Mouse (Mus musculus): ENCODE results near the gene Clec16a. TPM values are rescaled to one million over a fixed set of nuclear protein-coding genes. Genes with fewer than 3 reads are reported as not detected.

The Clec16a gene
- polyA plus RNA-seq, 1 experiment from 2014 or later: 31.0 TPM

DNA sequence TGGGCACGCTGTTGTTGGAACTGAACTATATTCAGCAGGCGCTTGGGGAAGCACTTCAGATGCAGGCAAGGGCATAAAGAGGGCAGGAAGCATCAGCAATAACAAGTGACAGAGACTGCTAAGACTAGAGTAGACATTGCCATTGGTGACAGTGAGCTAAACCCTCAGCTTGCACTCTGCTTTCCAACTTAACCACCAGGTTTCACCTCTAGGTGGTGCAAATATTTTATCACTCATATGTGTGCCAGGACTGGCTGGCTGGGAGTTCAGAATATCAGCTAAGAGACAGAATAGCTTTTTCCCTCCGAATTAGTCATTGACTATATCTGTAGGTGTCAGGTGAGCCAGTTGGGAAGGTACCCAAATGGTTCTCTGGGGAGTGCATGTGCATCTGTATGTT, 41.4 kb downstream of the Clec16a start:
- Histone ChIP-seq H3K4me3 (replicated peaks; ENCODE audit: low read length) (no peak overlapping the region), H3K27me3 (ENCODE audit: control insufficient read depth, insufficient read depth, low read length) (no peaks in the 10 kb centered on the region), H3K27ac (ENCODE audit: low read length) (no peak overlapping the region), H3K4me2 (ENCODE audit: low read depth, low read length) (no peak overlapping the region), H3K9me3 (replicated peaks; ENCODE audit: control insufficient read depth, low read length) (no peaks in the 10 kb centered on the region), H3K4me1 (ENCODE audit: control insufficient read depth, insufficient read depth, low read length) (no peaks in the 10 kb centered on the region), H3K9ac (ENCODE audit: low read length) (no peak overlapping the region), H3K36me3 (ENCODE audit: control insufficient read depth, insufficient read depth, low read length) (no peaks in the 10 kb centered on the region)
- 75% methylated on average over 3 of the region's 3 CpGs for WGBS
- ATAC-seq (ENCODE audit: insufficient read depth, low FRiP score): no peak

- H3K4me2 ChIP-seq (ENCODE audit: low read depth, low read length): no peak overlapping the region
- no peaks in the 10 kb centered on the region for H3K9me3 ChIP-seq (replicated peaks; ENCODE audit: control insufficient read depth, low read length)
- no peak overlapping the region for H3K9ac ChIP-seq (ENCODE audit: low read length)
- WGBS: 61% methylated on average over 5 of the region's 5 CpGs
- ATAC-seq (ENCODE audit: insufficient read depth, low FRiP score): no peak
- no peak overlapping the region for H3K4me3 ChIP-seq (replicated peaks; ENCODE audit: low read length)
- no peaks in the 10 kb centered on the region for H3K27me3 ChIP-seq (ENCODE audit: control insufficient read depth, insufficient read depth, low read length)
- no peaks in the 10 kb centered on the region for H3K4me1 ChIP-seq (ENCODE audit: control insufficient read depth, insufficient read depth, low read length)
- H3K36me3 ChIP-seq (ENCODE audit: control insufficient read depth, insufficient read depth, low read length): no peaks in the 10 kb centered on the region
- no peak overlapping the region for H3K27ac ChIP-seq (ENCODE audit: low read length)
Observed at GRCm38 (mm10) chr16:10599888-10600740, 55.0 kb downstream of the Clec16a start.

- no peaks in the 10 kb centered on the region for H3K4me1 ChIP-seq (ENCODE audit: control insufficient read depth, insufficient read depth, low read length)
- H3K36me3 ChIP-seq (ENCODE audit: control insufficient read depth, insufficient read depth, low read length): no peaks in the 10 kb centered on the region
- 88% methylated on average over 3 of the region's 3 CpGs for WGBS
- no peak overlapping the region for H3K4me3 ChIP-seq (replicated peaks; ENCODE audit: low read length)
- no peak overlapping the region for H3K27ac ChIP-seq (ENCODE audit: low read length)
- no peak overlapping the region for H3K9ac ChIP-seq (ENCODE audit: low read length)
- no peak overlapping the region for H3K4me2 ChIP-seq (ENCODE audit: low read depth, low read length)
- ATAC-seq (ENCODE audit: insufficient read depth, low FRiP score): no peak
- H3K27me3 ChIP-seq (ENCODE audit: control insufficient read depth, insufficient read depth, low read length): no peaks in the 10 kb centered on the region
- H3K9me3 ChIP-seq (replicated peaks; ENCODE audit: control insufficient read depth, low read length): no peaks in the 10 kb centered on the region
Observed at GRCm38 (mm10) chr16:10607802-10608201, 62.7 kb downstream of the Clec16a start.

- Histone ChIP-seq H3K4me2 (ENCODE audit: low read depth, low read length) (no peak overlapping the region), H3K4me3 (replicated peaks; ENCODE audit: low read length) (no peak overlapping the region), H3K4me1 (ENCODE audit: control insufficient read depth, insufficient read depth, low read length) (no peaks in the 10 kb centered on the region), H3K9ac (ENCODE audit: low read length) (no peak overlapping the region), H3K9me3 (replicated peaks; ENCODE audit: control insufficient read depth, low read length) (no peaks in the 10 kb centered on the region), H3K36me3 (ENCODE audit: control insufficient read depth, insufficient read depth, low read length) (0 out of 2 replicates have a peak, but pooled peaks cover under 1% of the 10 kb centered on the region), H3K27ac (ENCODE audit: low read length) (no peak overlapping the region), H3K27me3 (ENCODE audit: control insufficient read depth, insufficient read depth, low read length) (no peaks in the 10 kb centered on the region)
- ATAC-seq (ENCODE audit: insufficient read depth, low FRiP score): no peak
- 90% methylated on average over 7 of the region's 7 CpGs for WGBS
Observed at GRCm38 (mm10) chr16:10609921-10610320, 64.8 kb downstream of the Clec16a start.

DNA sequence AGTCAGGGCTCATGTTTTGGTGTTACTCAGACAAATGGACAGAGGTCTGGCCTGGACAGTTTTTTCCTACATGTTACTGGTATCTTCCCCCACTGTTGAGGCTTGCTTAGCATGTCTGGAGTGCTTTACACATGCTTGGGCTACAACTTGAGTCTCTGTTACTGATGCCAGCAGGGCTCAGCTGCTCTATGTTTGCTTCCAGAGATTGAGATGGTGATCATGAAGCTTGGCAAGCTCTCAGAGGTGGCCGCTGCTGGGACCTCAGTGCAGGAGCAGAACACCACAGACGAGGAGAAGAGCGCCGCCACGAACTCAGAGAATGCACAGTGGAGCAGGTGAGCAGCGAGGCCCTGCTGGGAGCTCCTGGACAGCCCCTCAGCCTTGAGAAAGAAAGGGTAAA, 65.7 kb downstream of the Clec16a start:
- no peaks in the 10 kb centered on the region for H3K27me3 ChIP-seq (ENCODE audit: control insufficient read depth, insufficient read depth, low read length)
- H3K9ac ChIP-seq (ENCODE audit: low read length): no peak overlapping the region
- no peak overlapping the region for H3K4me2 ChIP-seq (ENCODE audit: low read depth, low read length)
- H3K4me1 ChIP-seq (ENCODE audit: control insufficient read depth, insufficient read depth, low read length): no peaks in the 10 kb centered on the region
- no peaks in the 10 kb centered on the region for H3K9me3 ChIP-seq (replicated peaks; ENCODE audit: control insufficient read depth, low read length)
- peaks cover 5% of the 10 kb centered on the region for H3K36me3 ChIP-seq (ENCODE audit: control insufficient read depth, insufficient read depth, low read length)
- no peak overlapping the region for H3K4me3 ChIP-seq (replicated peaks; ENCODE audit: low read length)
- H3K27ac ChIP-seq (ENCODE audit: low read length): no peak overlapping the region
- no peak for ATAC-seq (ENCODE audit: insufficient read depth, low FRiP score)
- 82% methylated on average over 6 of the region's 6 CpGs for WGBS

DNA sequence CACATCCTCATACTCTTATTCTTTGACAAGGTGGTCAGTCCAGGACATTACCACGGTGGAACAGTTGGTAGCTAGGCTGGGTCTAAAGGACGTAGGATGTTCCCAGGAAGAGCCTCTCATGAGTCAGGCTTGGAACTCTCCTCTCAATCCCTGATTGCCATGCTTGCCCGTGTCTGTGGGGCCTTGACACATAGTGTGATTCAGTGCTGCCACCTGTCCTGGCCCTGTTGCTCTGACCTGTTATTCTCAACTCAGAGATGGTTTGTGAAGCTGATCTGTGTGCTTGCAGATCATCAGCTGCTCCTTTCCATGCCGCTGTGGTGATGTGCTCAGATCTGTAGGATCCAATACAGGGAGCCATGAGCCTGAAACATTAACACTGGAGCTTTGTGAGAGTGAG, 66.2 kb downstream of the Clec16a start:
- Histone ChIP-seq H3K4me1 (ENCODE audit: control insufficient read depth, insufficient read depth, low read length) (no peaks in the 10 kb centered on the region), H3K27me3 (ENCODE audit: control insufficient read depth, insufficient read depth, low read length) (no peaks in the 10 kb centered on the region), H3K4me2 (ENCODE audit: low read depth, low read length) (no peak overlapping the region), H3K4me3 (replicated peaks; ENCODE audit: low read length) (no peak overlapping the region), H3K27ac (ENCODE audit: low read length) (no peak overlapping the region), H3K36me3 (ENCODE audit: control insufficient read depth, insufficient read depth, low read length) (peaks cover 5% of the 10 kb centered on the region), H3K9ac (ENCODE audit: low read length) (no peak overlapping the region), H3K9me3 (replicated peaks; ENCODE audit: control insufficient read depth, low read length) (no peaks in the 10 kb centered on the region)
- no peak for ATAC-seq (ENCODE audit: insufficient read depth, low FRiP score)
- 82% methylated on average over 4 of the region's 4 CpGs for WGBS

- H3K27ac ChIP-seq (ENCODE audit: low read length): no peak overlapping the region
- no peaks in the 10 kb centered on the region for H3K9me3 ChIP-seq (replicated peaks; ENCODE audit: control insufficient read depth, low read length)
- no peak overlapping the region for H3K4me3 ChIP-seq (replicated peaks; ENCODE audit: low read length)
- H3K4me2 ChIP-seq (ENCODE audit: low read depth, low read length): no peak overlapping the region
- ATAC-seq (ENCODE audit: insufficient read depth, low FRiP score): no peak
- no peak overlapping the region for H3K9ac ChIP-seq (ENCODE audit: low read length)
- no peaks in the 10 kb centered on the region for H3K27me3 ChIP-seq (ENCODE audit: control insufficient read depth, insufficient read depth, low read length)
- H3K36me3 ChIP-seq (ENCODE audit: control insufficient read depth, insufficient read depth, low read length): peaks cover 5% of the 10 kb centered on the region
- no peaks in the 10 kb centered on the region for H3K4me1 ChIP-seq (ENCODE audit: control insufficient read depth, insufficient read depth, low read length)
- 93% methylated on average over 2 of the region's 2 CpGs for WGBS
Observed at GRCm38 (mm10) chr16:10613996-10614395, 68.9 kb downstream of the Clec16a start.

GRCm38 (mm10) chr16:10620961-10621614, 75.9 kb downstream of the Clec16a start:
- no peak; the same call in 1 of the 2 replicates for ATAC-seq (ENCODE audit: insufficient read depth, low FRiP score)
- H3K27ac ChIP-seq (ENCODE audit: low read length): peak overlapping the region; percentile 54
- WGBS: 48% methylated on average over 6 of the region's 6 CpGs

GRCm38 (mm10) chr16:10621710-10622109, 76.6 kb downstream of the Clec16a start:
- Histone ChIP-seq H3K27ac (ENCODE audit: low read length) (peak overlapping the region; percentile 54), H3K9me3 (replicated peaks; ENCODE audit: control insufficient read depth, low read length) (no peaks in the 10 kb centered on the region), H3K9ac (ENCODE audit: low read length) (no peak overlapping the region), H3K36me3 (ENCODE audit: control insufficient read depth, insufficient read depth, low read length) (no peaks in the 10 kb centered on the region), H3K4me1 (ENCODE audit: control insufficient read depth, insufficient read depth, low read length) (peaks cover 7% of the 10 kb centered on the region; the same call in 1 of the 2 replicates), H3K4me3 (replicated peaks; ENCODE audit: low read length) (no peak overlapping the region), H3K4me2 (ENCODE audit: low read depth, low read length) (no peak overlapping the region), H3K27me3 (ENCODE audit: control insufficient read depth, insufficient read depth, low read length) (no peaks in the 10 kb centered on the region)
- ATAC-seq (ENCODE audit: insufficient read depth, low FRiP score): no peak
- WGBS: 41% methylated on average over 1 of the region's 1 CpGs

More at GRCm38 (mm10) chr16:10620961-10621614, 75.9 kb downstream of the Clec16a start:
- no peak overlapping the region for H3K4me2 ChIP-seq (ENCODE audit: low read depth, low read length)
- H3K9ac ChIP-seq (ENCODE audit: low read length): no peak overlapping the region
- no peaks in the 10 kb centered on the region for H3K27me3 ChIP-seq (ENCODE audit: control insufficient read depth, insufficient read depth, low read length)
- peaks cover 7% of the 10 kb centered on the region; the same call in 1 of the 2 replicates for H3K4me1 ChIP-seq (ENCODE audit: control insufficient read depth, insufficient read depth, low read length)
- no peak overlapping the region for H3K4me3 ChIP-seq (replicated peaks; ENCODE audit: low read length)
- no peaks in the 10 kb centered on the region for H3K36me3 ChIP-seq (ENCODE audit: control insufficient read depth, insufficient read depth, low read length)
- no peaks in the 10 kb centered on the region for H3K9me3 ChIP-seq (replicated peaks; ENCODE audit: control insufficient read depth, low read length)
